7 mouse cellular contexts compared by ENCODE assay signal in genomic region chrX:134539795-134540194, GRCm38 (mm10). TPM values are rescaled to one million over a fixed set of nuclear protein-coding genes. Genes with fewer than 3 reads are reported as not detected.
DNase-seq lines count a peak whose midpoint lies in the region; ATAC-seq and TF ChIP-seq lines count a peak whose summit lies in the region.
"Not testable (repeated sequence)": the region's sequence is repeated elsewhere in the genome, so short reads cannot be mapped to it uniquely, and the experiment has no call there.

No protein-coding gene starts in this region.

- not testable (repeated sequence) for H3K27me3 ChIP-seq in ES-Bruce4 (ENCODE audit: control insufficient read depth, insufficient read depth, low read length, poor library complexity, severe bottlenecking); heart, embryonic 10.5 days (ENCODE audit: insufficient read depth, poor library complexity, severe bottlenecking); intestine, embryonic 16.5 days (replicated peaks; ENCODE audit: control insufficient read depth, insufficient read depth, low read length); liver, embryonic 12.5 days (replicated peaks)

- not testable (repeated sequence) for H3K27ac ChIP-seq in ES-Bruce4 (ENCODE audit: insufficient read depth, low read length); bone marrow macrophage, adult 2 months (ENCODE audit: insufficient read depth, low read depth, low read length); heart, embryonic 10.5 days; intestine, embryonic 16.5 days (ENCODE audit: low read length)
- 0 out of 2 replicates have a peak overlapping the region, but pooled peaks have one; percentile 36 for H3K27ac ChIP-seq in liver, embryonic 12.5 days

- ATAC-seq in intestine, embryonic 16.5 days = not testable (repeated sequence)
- peak; percentile 43 for ATAC-seq in liver, embryonic 12.5 days
- ATAC-seq in megakaryocyte progenitor cell, adult 5-6 weeks (replicated peaks; ENCODE audit: poor library complexity) = peak; percentile 45; the same call in 1 of the 2 replicates

- H3K4me2 ChIP-seq in intestine, embryonic 16.5 days (ENCODE audit: low read depth, low read length) = peak overlapping the region; percentile 13; the same call in 1 of the 2 replicates
- peak overlapping the region; percentile 73 for H3K4me2 ChIP-seq in liver, embryonic 12.5 days

- not testable (repeated sequence) for H3K4me1 ChIP-seq in ES-Bruce4 (ENCODE audit: control insufficient read depth, insufficient read depth, low read length); bone marrow macrophage, adult 2 months (ENCODE audit: control insufficient read depth, insufficient read depth, low read length); heart, embryonic 10.5 days; intestine, embryonic 16.5 days (ENCODE audit: control insufficient read depth, insufficient read depth, low read length); liver, embryonic 12.5 days

- whole genome bisulfite sequencing in heart, embryonic 10.5 days = 89% methylated on average over 10 of the region's 10 CpGs
- 85% methylated on average over 10 of the region's 10 CpGs for WGBS in intestine, embryonic 16.5 days
- 22% methylated on average over 10 of the region's 10 CpGs for WGBS in liver, embryonic 12.5 days (ENCODE audit: insufficient replicate concordance)

- not testable (repeated sequence) for DNase-seq in heart, embryonic 10.5 days (ENCODE audit: low spot score)
- peak; percentile 11 to 19 for DNase-seq in spleen, postnatal 36 days (ENCODE audit: low spot score in 2 of 2)

- TF ChIP-seq POLR2A in ES-Bruce4 (IDR thresholded peaks at IDR 0.05; ENCODE audit: insufficient read depth, low read length); bone marrow macrophage, adult 2 months (IDR thresholded peaks at IDR 0.05; ENCODE audit: borderline replicate concordance, low read depth, low read length): not testable (repeated sequence)

- H3K9me3 ChIP-seq in ES-Bruce4 (replicated peaks; ENCODE audit: control insufficient read depth, insufficient read depth, low read length, poor library complexity, severe bottlenecking); heart, embryonic 10.5 days; intestine, embryonic 16.5 days (ENCODE audit: control insufficient read depth, low read length); liver, embryonic 12.5 days (replicated peaks): not testable (repeated sequence)

- H3K9ac ChIP-seq in ES-Bruce4 (ENCODE audit: low read depth, poor library complexity, severe bottlenecking) = peak overlapping the region; percentile 88
- H3K9ac ChIP-seq in intestine, embryonic 16.5 days (ENCODE audit: low read depth, low read length) = not testable (repeated sequence)
- peak overlapping the region; percentile 76 for H3K9ac ChIP-seq in liver, embryonic 12.5 days

- H3K4me3 ChIP-seq in ES-Bruce4 (ENCODE audit: low read depth, low read length) = peak overlapping the region; percentile 98
- peak overlapping the region; percentile 74 for H3K4me3 ChIP-seq in bone marrow macrophage, adult 2 months (ENCODE audit: insufficient read depth, low read length)
- H3K4me3 ChIP-seq in heart, embryonic 10.5 days = peak overlapping the region; percentile 64; the same call in 1 of the 2 replicates
- peak overlapping the region; percentile 59; the same call in 1 of the 2 replicates for H3K4me3 ChIP-seq in intestine, embryonic 16.5 days (ENCODE audit: low read length)
- peak overlapping the region; percentile 68 for H3K4me3 ChIP-seq in liver, embryonic 12.5 days

- not testable (repeated sequence) for TF ChIP-seq EP300 in ES-Bruce4 (IDR thresholded peaks at IDR 0.05; ENCODE audit: insufficient read depth, low read depth, low read length)

- H3K36me3 ChIP-seq in ES-Bruce4 (ENCODE audit: control insufficient read depth, insufficient read depth, low read length, poor library complexity, severe bottlenecking); intestine, embryonic 16.5 days (ENCODE audit: control insufficient read depth, insufficient read depth, low read length): not testable (repeated sequence)
- H3K36me3 ChIP-seq in heart, embryonic 10.5 days = peaks cover 15% of the 10 kb centered on the region
- H3K36me3 ChIP-seq in liver, embryonic 12.5 days = peaks cover 25% of the 10 kb centered on the region

- TF ChIP-seq CTCF in ES-Bruce4 (IDR thresholded peaks at IDR 0.05; ENCODE audit: low read depth, low read length) = peak; percentile 14
- not testable (repeated sequence) for TF ChIP-seq CTCF in bone marrow macrophage, adult 2 months (IDR thresholded peaks at IDR 0.05; ENCODE audit: low read depth, low read length)

RNA-seq across cellular contexts. Expression of gene Timm8a1, which starts 1.9 kb away (rescaled TPM):
- 45.3 and 54.9 TPM in 2 replicates for polyA plus RNA-seq in ES-Bruce4 (2011; ENCODE audit: insufficient read depth, insufficient read length, low read depth, missing spikeins)
- polyA plus RNA-seq in bone marrow macrophage, adult 2 months (2012; ENCODE audit: insufficient read depth, insufficient read length, missing spikeins) = 6.9 and 7.4 TPM in 2 replicates
- 99.7 and 120 TPM in 2 replicates for polyA plus RNA-seq in heart, embryonic 10.5 days (2016; fragmentation: Nextera tagmentation; extraction: Ambion mirVana)
- polyA plus RNA-seq in intestine, embryonic 16.5 days (2015; fragmentation: Nextera tagmentation; extraction: Ambion mirVana) = 122 and 141 TPM in 2 replicates
- polyA plus RNA-seq in liver, embryonic 12.5 days (2016; fragmentation: Nextera tagmentation; extraction: Ambion mirVana) = 123 and 136 TPM in 2 replicates
- 126 and 133 TPM in 2 replicates for total RNA-seq in megakaryocyte progenitor cell, adult 5-6 weeks (2015)
- 147 and 157 TPM in 2 replicates for total RNA-seq in megakaryocyte progenitor cell, adult 5-6 weeks (2017)

RNA-seq across cellular contexts. Expression of gene Btk, which starts 43.6 kb away (rescaled TPM):
- polyA plus RNA-seq in ES-Bruce4 (2011; ENCODE audit: insufficient read depth, insufficient read length, low read depth, missing spikeins) = not detected in 2 replicates
- polyA plus RNA-seq in bone marrow macrophage, adult 2 months (2012; ENCODE audit: insufficient read depth, insufficient read length, missing spikeins) = 73.8 and 74.3 TPM in 2 replicates
- 0.86 and 2.5 TPM in 2 replicates for polyA plus RNA-seq in heart, embryonic 10.5 days (2016; fragmentation: Nextera tagmentation; extraction: Ambion mirVana)
- 1.0 and 1.4 TPM in 2 replicates for polyA plus RNA-seq in intestine, embryonic 16.5 days (2015; fragmentation: Nextera tagmentation; extraction: Ambion mirVana)
- 29.9 and 30.8 TPM in 2 replicates for polyA plus RNA-seq in liver, embryonic 12.5 days (2016; fragmentation: Nextera tagmentation; extraction: Ambion mirVana)
- total RNA-seq in megakaryocyte progenitor cell, adult 5-6 weeks (2015) = 61.0 and 66.6 TPM in 2 replicates
- 48.4 and 78.0 TPM in 2 replicates for total RNA-seq in megakaryocyte progenitor cell, adult 5-6 weeks (2017)

RNA-seq across cellular contexts. Expression of gene Rpl36a, which starts 45.7 kb away (rescaled TPM):
- polyA plus RNA-seq in ES-Bruce4 (2011; ENCODE audit: insufficient read depth, insufficient read length, low read depth, missing spikeins) = 1,186 and 1,244 TPM in 2 replicates
- 520 and 660 TPM in 2 replicates for polyA plus RNA-seq in bone marrow macrophage, adult 2 months (2012; ENCODE audit: insufficient read depth, insufficient read length, missing spikeins)
- 252 and 287 TPM in 2 replicates for polyA plus RNA-seq in heart, embryonic 10.5 days (2016; fragmentation: Nextera tagmentation; extraction: Ambion mirVana)
- 311 and 329 TPM in 2 replicates for polyA plus RNA-seq in intestine, embryonic 16.5 days (2015; fragmentation: Nextera tagmentation; extraction: Ambion mirVana)
- polyA plus RNA-seq in liver, embryonic 12.5 days (2016; fragmentation: Nextera tagmentation; extraction: Ambion mirVana) = 409 and 421 TPM in 2 replicates
- total RNA-seq in megakaryocyte progenitor cell, adult 5-6 weeks (2015) = 1,859 and 2,008 TPM in 2 replicates
- total RNA-seq in megakaryocyte progenitor cell, adult 5-6 weeks (2017) = 6,795 and 7,096 TPM in 2 replicates
